Mouse (Mus musculus) stomach, embryonic 15.5 days (tissue): ENCODE measurements at regions not wholly inside any gene's neighbourhood (a gene's known extent, or its start where the extent isn't known, plus 50 kb on each side); places are given as distances from the start of the nearest gene placed in this dataset.

Experiments
- ATAC-seq: fragments of 200-750 bp; cut with Nextera tagmentation; 2 replicates; pipeline ENCODE4 v1.8.0; 2017; ENCODE audit warnings: low read depth, moderate number of reproducible peaks, moderate TSS enrichment; ENCODE audit not compliant: insufficient read depth, low FRiP score
- H3K27ac ChIP-seq: fragments of 300-500 bp; sonication (generic); 2 replicates; pipeline ENCODE4 v1.5.1; 2015; ENCODE audit warnings: mild to moderate bottlenecking, inconsistent platforms
- H3K27me3 ChIP-seq: fragments of 300-500 bp; sonication (generic); replicated peaks from 2 replicates; pipeline ENCODE4 v1.6.1; 2015; ENCODE audit warnings: inconsistent platforms
- H3K36me3 ChIP-seq: fragments of 300-500 bp; sonication (generic); 2 replicates; pipeline ENCODE4 v1.6.1; 2015; ENCODE audit warnings: inconsistent platforms
- H3K4me1 ChIP-seq: fragments of 300-500 bp; sonication (generic); 2 replicates; pipeline ENCODE4 v1.6.1; 2015; ENCODE audit warnings: inconsistent platforms
- H3K4me2 ChIP-seq: fragments of 300-500 bp; sonication (generic); 2 replicates; pipeline ENCODE4 v1.6.1; 2015; ENCODE audit warnings: mild to moderate bottlenecking, inconsistent platforms
- H3K4me3 ChIP-seq: fragments of 300-500 bp; sonication (generic); replicated peaks from 2 replicates; pipeline ENCODE4 v1.5.1; 2015; ENCODE audit warnings: inconsistent platforms
- H3K9ac ChIP-seq: fragments of 300-500 bp; sonication (generic); 2 replicates; pipeline ENCODE4 v1.6.1; 2015; ENCODE audit warnings: inconsistent platforms
- H3K9me3 ChIP-seq: fragments of 300-500 bp; sonication (generic); 2 replicates; pipeline ENCODE4 v1.6.1; 2016; ENCODE audit warnings: inconsistent platforms
- WGBS: fragments of 180-500 bp; shearing (Covaris S2); methylation state at CpG from one replicate; pipeline ENCODE4 v1.1.7; 2015; 5-methylcytosine and 5-hydroxymethylcytosine counted together

- Histone ChIP-seq H3K27ac (peak overlapping the region; percentile 64), H3K27me3 (no peaks in the 10 kb centered on the region), H3K36me3 (no peaks in the 10 kb centered on the region), H3K9me3 (no peaks in the 10 kb centered on the region), H3K4me2 (no peak overlapping the region; the same call in 1 of the 2 replicates), H3K4me1 (no peaks in the 10 kb centered on the region; the same call in 1 of the 2 replicates), H3K9ac (no peak overlapping the region), H3K4me3 (no peak overlapping the region)
- ATAC-seq, result peak; percentile 97
- WGBS, result 55% methylated on average over 18 of the region's 18 CpGs
These were observed 541.3 kb upstream of the Gm19410 start for GRCm38 (mm10) chr8:35224053-35224924.

- Histone ChIP-seq H3K9ac (no peak overlapping the region), H3K9me3 (no peaks in the 10 kb centered on the region), H3K4me1 (no peaks in the 10 kb centered on the region; the same call in 1 of the 2 replicates), H3K4me3 (no peak overlapping the region), H3K4me2 (no peak overlapping the region; the same call in 1 of the 2 replicates), H3K27ac (peak overlapping the region; percentile 64), H3K36me3 (no peaks in the 10 kb centered on the region), H3K27me3 (no peaks in the 10 kb centered on the region)
- no peak for ATAC-seq
- 60% methylated on average over 7 of the region's 7 CpGs for WGBS
These were observed 540.7 kb upstream of the Gm19410 start for GRCm38 (mm10) chr8:35224925-35225244.

- Histone ChIP-seq H3K9ac (no peak overlapping the region), H3K27me3 (no peaks in the 10 kb centered on the region), H3K9me3 (no peaks in the 10 kb centered on the region), H3K27ac (no peak overlapping the region), H3K4me1 (no peaks in the 10 kb centered on the region; the same call in 1 of the 2 replicates), H3K4me2 (no peak overlapping the region), H3K36me3 (no peaks in the 10 kb centered on the region), H3K4me3 (no peak overlapping the region)
- ATAC-seq, result no peak
- 55% methylated on average over 7 of the region's 7 CpGs for WGBS
These were observed 538.5 kb upstream of the Gm19410 start for GRCm38 (mm10) chr8:35227079-35227478.

GRCm38 (mm10) chr8:35228449-35228848 lies 537.1 kb upstream of the Gm19410 start:
- no peak overlapping the region for H3K4me3 ChIP-seq

GRCm38 (mm10) chr8:35233520-35234186 lies 531.9 kb upstream of the Gm19410 start:
- no peaks in the 10 kb centered on the region for H3K36me3 ChIP-seq
- no peak overlapping the region for H3K4me3 ChIP-seq
- no peak for ATAC-seq
- H3K4me2 ChIP-seq, result no peak overlapping the region
- no peaks in the 10 kb centered on the region for H3K9me3 ChIP-seq
- no peak overlapping the region for H3K9ac ChIP-seq
- H3K27me3 ChIP-seq, result no peaks in the 10 kb centered on the region
- peaks cover 11% of the 10 kb centered on the region for H3K4me1 ChIP-seq
- WGBS, result 36% methylated on average over 5 of the region's 5 CpGs
- no peak overlapping the region for H3K27ac ChIP-seq

More at GRCm38 (mm10) chr8:35228449-35228848, 537.1 kb upstream of the Gm19410 start:
- Histone ChIP-seq H3K9me3 (no peaks in the 10 kb centered on the region), H3K4me1 (peaks cover 3% of the 10 kb centered on the region; the same call in 1 of the 2 replicates), H3K4me2 (no peak overlapping the region), H3K27me3 (no peaks in the 10 kb centered on the region), H3K9ac (no peak overlapping the region), H3K36me3 (no peaks in the 10 kb centered on the region), H3K27ac (no peak overlapping the region)
- 79% methylated on average over 7 of the region's 7 CpGs for WGBS
- ATAC-seq, result no peak

GRCm38 (mm10) chr8:35234436-35234835 lies 531.2 kb upstream of the Gm19410 start:
- Histone ChIP-seq H3K36me3 (no peaks in the 10 kb centered on the region), H3K9me3 (no peaks in the 10 kb centered on the region), H3K4me1 (peaks cover 11% of the 10 kb centered on the region), H3K27me3 (no peaks in the 10 kb centered on the region), H3K4me3 (no peak overlapping the region), H3K4me2 (no peak overlapping the region), H3K27ac (peak overlapping the region; percentile 11; the same call in 1 of the 2 replicates), H3K9ac (no peak overlapping the region)
- 57% methylated on average over 5 of the region's 5 CpGs for WGBS
- ATAC-seq, result no peak

GRCm38 (mm10) chr8:35235815-35236509 lies 529.6 kb upstream of the Gm19410 start:
- Histone ChIP-seq H3K4me2 (0 out of 2 replicates have a peak overlapping the region, but pooled peaks have one; percentile 5), H3K9me3 (no peaks in the 10 kb centered on the region), H3K27ac (peak overlapping the region; percentile 18; the same call in 1 of the 2 replicates)

GRCm38 (mm10) chr8:35237279-35237678 lies 528.3 kb upstream of the Gm19410 start:
- 76% methylated on average over 6 of the region's 6 CpGs for WGBS
- Histone ChIP-seq H3K4me1 (peaks cover 11% of the 10 kb centered on the region), H3K27me3 (no peaks in the 10 kb centered on the region), H3K36me3 (no peaks in the 10 kb centered on the region), H3K9me3 (no peaks in the 10 kb centered on the region), H3K4me2 (no peak overlapping the region), H3K9ac (no peak overlapping the region), H3K27ac (no peak overlapping the region), H3K4me3 (no peak overlapping the region)
- ATAC-seq, result no peak

More at GRCm38 (mm10) chr8:35235815-35236509, 529.6 kb upstream of the Gm19410 start:
- 40% methylated on average over 8 of the region's 8 CpGs for WGBS
- Histone ChIP-seq H3K27me3 (no peaks in the 10 kb centered on the region), H3K4me1 (peaks cover 11% of the 10 kb centered on the region), H3K9ac (no peak overlapping the region), H3K36me3 (no peaks in the 10 kb centered on the region), H3K4me3 (no peak overlapping the region)
- ATAC-seq, result no peak

- Histone ChIP-seq H3K4me2 (no peak overlapping the region), H3K36me3 (no peaks in the 10 kb centered on the region), H3K27me3 (no peaks in the 10 kb centered on the region), H3K9ac (no peak overlapping the region), H3K9me3 (no peaks in the 10 kb centered on the region), H3K27ac (no peak overlapping the region), H3K4me1 (no peaks in the 10 kb centered on the region), H3K4me3 (no peak overlapping the region)
- WGBS, result 83% methylated on average over 6 of the region's 6 CpGs
- ATAC-seq, result no peak
These were observed 524.7 kb upstream of the Gm19410 start for GRCm38 (mm10) chr8:35240884-35241283.

- Histone ChIP-seq H3K4me1 (no peaks in the 10 kb centered on the region), H3K27me3 (no peaks in the 10 kb centered on the region), H3K36me3 (no peaks in the 10 kb centered on the region), H3K9ac (no peak overlapping the region), H3K27ac (no peak overlapping the region), H3K9me3 (no peaks in the 10 kb centered on the region), H3K4me2 (no peak overlapping the region), H3K4me3 (no peak overlapping the region)
- no peak for ATAC-seq
- 50% methylated on average over 11 of the region's 11 CpGs for WGBS
These were observed 522.0 kb upstream of the Gm19410 start for GRCm38 (mm10) chr8:35243555-35243954.

GRCm38 (mm10) chr8:35249747-35250375 lies 515.7 kb upstream of the Gm19410 start:
- no peaks in the 10 kb centered on the region for H3K4me1 ChIP-seq
- WGBS, result 80% methylated on average over 7 of the region's 7 CpGs
- no peak overlapping the region for H3K9ac ChIP-seq
- no peaks in the 10 kb centered on the region for H3K27me3 ChIP-seq
- H3K9me3 ChIP-seq, result no peaks in the 10 kb centered on the region
- no peaks in the 10 kb centered on the region for H3K36me3 ChIP-seq
- no peak overlapping the region for H3K27ac ChIP-seq
- H3K4me2 ChIP-seq, result no peak overlapping the region
- no peak overlapping the region for H3K4me3 ChIP-seq
- ATAC-seq, result no peak
